Comparison of ENCODE assay signal across 8 mouse cellular contexts in the genomic region with DNA sequence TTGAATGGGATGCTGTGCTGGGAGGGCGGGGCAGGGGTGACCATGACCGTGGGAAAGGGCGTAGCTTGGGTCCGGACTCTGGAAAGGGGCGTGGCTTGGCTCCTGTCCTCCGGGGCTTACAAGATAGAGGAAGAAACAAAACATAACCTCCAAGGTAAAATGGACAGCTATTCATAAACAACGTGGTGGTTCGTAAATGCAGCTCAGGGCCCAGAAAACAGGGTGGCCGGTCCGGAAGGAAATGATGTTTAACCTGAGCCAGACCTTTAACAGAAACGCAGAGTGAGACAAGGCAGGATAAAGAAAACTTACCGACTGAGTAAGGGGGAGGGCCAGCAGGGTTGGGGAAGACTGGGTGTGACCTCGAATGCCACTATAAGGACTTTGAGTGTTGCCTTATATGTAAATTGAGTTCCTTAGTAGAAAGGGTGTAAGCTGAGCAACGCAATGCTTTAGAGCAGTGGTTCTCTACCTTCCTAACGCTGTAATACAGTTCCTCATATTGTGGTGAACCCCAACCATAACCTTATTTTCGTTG. TPM values are rescaled to one million over a fixed set of nuclear protein-coding genes. Genes with fewer than 3 reads are reported as not detected.
DNase-seq lines count a peak whose midpoint lies in the region; ATAC-seq and TF ChIP-seq lines count a peak whose summit lies in the region.

No protein-coding gene starts in this region.

- H3K4me3 ChIP-seq in CH12.LX (replicated peaks in 1 of 3; ENCODE audit: low read depth in 2 of 3, low read length in 2 of 3, poor library complexity in 1 of 3), result peak overlapping the region in 2 of 3 experiments; percentile 8 to 17
- no peak overlapping the region for H3K4me3 ChIP-seq in limb, embryonic 14.5 days (replicated peaks; ENCODE audit: low read length)

- H3K79me2 ChIP-seq in CH12.LX (replicated peaks; ENCODE audit: control insufficient read depth, extremely low read depth, insufficient read depth, poor library complexity, severe bottlenecking), result no peaks in the 10 kb centered on the region

- TF ChIP-seq RAD21 in CH12.LX (IDR thresholded peaks at IDR 0.05; ENCODE audit: low read depth, low read length), result no peak

- intact Hi-C loops in heart, postnatal 25 days (cut with DNase I), result no loop called here

- TF ChIP-seq CTCF in CH12.LX (conservative IDR thresholded peaks at IDR 0.05 in 1 of 2, IDR thresholded peaks at IDR 0.05 in 1 of 2; ENCODE audit: low read depth in 2 of 2, low read length in 2 of 2), result no peak

- no peak overlapping the region for H3K9ac ChIP-seq in CH12.LX (ENCODE audit: insufficient read depth, low read depth)
- H3K9ac ChIP-seq in limb, embryonic 14.5 days (ENCODE audit: low read depth, low read length, severe bottlenecking), result no peak overlapping the region

- ATAC-seq in limb, embryonic 14.5 days (ENCODE audit: low FRiP score, low read depth), result no peak

- no peaks in the 10 kb centered on the region for H3K36me3 ChIP-seq in CH12.LX (replicated peaks in 1 of 2; ENCODE audit: control insufficient read depth in 1 of 2, insufficient read depth in 1 of 2, low read length in 1 of 2)
- no peaks in the 10 kb centered on the region for H3K36me3 ChIP-seq in limb, embryonic 14.5 days (ENCODE audit: control insufficient read depth, insufficient read depth, low read length)

- DNase-seq in CH12.LX (ENCODE audit: extremely low read depth) (no peak), adipocyte (ENCODE audit: low spot score) (no peak)
- peak; percentile 66 for DNase-seq in c-Kit-positive CD71-positive TER-119-positive erythroid progenitor cells, embryonic 14.5 days (ENCODE audit: low spot score)
- DNase-seq in heart, postnatal 25 days (ENCODE audit: low spot score), result peak; percentile 19
- DNase-seq in limb, embryonic 14.5 days (ENCODE audit: low spot score), result no peak
- DNase-seq in natural killer cell, adult 2 months (ENCODE audit: low spot score in 2 of 2), result peak; percentile 64 to 67
- no peak for DNase-seq in layer of hippocampus, adult 8-10 months (ENCODE audit: low spot score in 2 of 2)
- DNase-seq in thymus, postnatal 14 days, result no peak

- WGBS in limb, embryonic 14.5 days, result 33% methylated on average over 16 of the region's 16 CpGs

- no peaks in the 10 kb centered on the region for H3K27me3 ChIP-seq in CH12.LX (replicated peaks)
- no peaks in the 10 kb centered on the region for H3K27me3 ChIP-seq in limb, embryonic 14.5 days (ENCODE audit: control insufficient read depth, insufficient read depth, low read length)

- no peak for TF ChIP-seq EP300 in CH12.LX (IDR thresholded peaks at IDR 0.05; ENCODE audit: low read length)

- in situ Hi-C loops in CH12.LX (cut with MboI; ENCODE audit: low pct_ligation_motif_present, low pct_unique_long_range_greater_than_20kb, low sequenced_read_pairs), result no loop called here

- H3K9me3 ChIP-seq in CH12.LX (replicated peaks; ENCODE audit: low read length), result peaks cover 2% of the 10 kb centered on the region
- H3K9me3 ChIP-seq in limb, embryonic 14.5 days (ENCODE audit: control insufficient read depth, low read length), result no peaks in the 10 kb centered on the region

- peak overlapping the region; percentile 97 for H3K4me2 ChIP-seq in CH12.LX (ENCODE audit: insufficient read depth, low read depth, poor library complexity, severe bottlenecking)
- peak overlapping the region; percentile 29; the same call in 1 of the 2 replicates for H3K4me2 ChIP-seq in limb, embryonic 14.5 days (replicated peaks; ENCODE audit: low read depth, low read length, severe bottlenecking)

- no peak overlapping the region for H3K27ac ChIP-seq in CH12.LX (ENCODE audit: insufficient read depth, low read depth)
- no peak overlapping the region for H3K27ac ChIP-seq in limb, embryonic 14.5 days (replicated peaks; ENCODE audit: low read depth, low read length)

- H3K4me1 ChIP-seq in CH12.LX (ENCODE audit: control insufficient read depth in 1 of 2, insufficient read depth in 2 of 2), result peaks cover 12 to 50% of the 10 kb centered on the region in 2 experiments; a peak in 3 of 4 replicates
- H3K4me1 ChIP-seq in limb, embryonic 14.5 days (ENCODE audit: control insufficient read depth, insufficient read depth, low read length), result peaks cover 14% of the 10 kb centered on the region; the same call in 1 of the 2 replicates

- no peak for TF ChIP-seq POLR2A in CH12.LX (IDR thresholded peaks at IDR 0.05; ENCODE audit: low read depth, low read length)
- TF ChIP-seq POLR2A in limb, embryonic 14.5 days (IDR thresholded peaks at IDR 0.05; ENCODE audit: borderline replicate concordance, extremely low read depth, insufficient read depth, insufficient read length), result no peak

- dilution Hi-C loops in CH12.LX (cut with MboI; ENCODE audit: extremely low pct_ligation_motif_present, extremely low pct_unique_long_range_greater_than_20kb, low sequenced_read_pairs), result no loop called here

TF ChIP-seq in CH12.LX, 34 proteins besides CTCF, POLR2A, EP300 and RAD21:
- TF ChIP-seq KAT2A (IDR thresholded peaks at IDR 0.05; ENCODE audit: insufficient replicate concordance, low read length) (no peak), E2F4 (IDR thresholded peaks at IDR 0.05; ENCODE audit: insufficient replicate concordance, low read depth, low read length) (no peak), ZC3H11A (IDR thresholded peaks at IDR 0.05; ENCODE audit: low read depth, low read length) (no peak), MAX (IDR thresholded peaks at IDR 0.05; ENCODE audit: low read length) (no peak), IRF4 (IDR thresholded peaks at IDR 0.05; ENCODE audit: low read depth, low read length) (no peak)

RNA-seq across cellular contexts. Expression of a gene that starts 26.9 kb away (rescaled TPM):
- total RNA-seq in CH12.LX (2012; rRNA removed), result 1.5 TPM in 2 replicates
- total RNA-seq in CH12.LX (2014; rRNA removed), result 5.0 and 6.3 TPM in 2 replicates
- polyA plus RNA-seq in CH12.LX (2012; ENCODE audit: insufficient read length, low read depth), result 5.8 and 6.2 TPM in 2 replicates
- 1 to 10 TPM; 1.0 to 1.6 TPM for total RNA-seq in heart, postnatal 25 days (2021)
- polyA plus RNA-seq in limb, embryonic 14.5 days (2012; rRNA removed), result 0.36 and 0.90 TPM in 2 replicates
- polyA plus RNA-seq in limb, embryonic 14.5 days (2014; fragmentation: Nextera tagmentation; extraction: Ambion mirVana), result 0.15 and 1.2 TPM in 2 replicates
- under 1 TPM; 0.07 to 0.34 (median 0.17) TPM for total RNA-seq in layer of hippocampus, adult 8-10 months (2022)

RNA-seq across cellular contexts. Expression of a gene that starts 34.3 kb away (rescaled TPM):
- total RNA-seq in CH12.LX (2012; rRNA removed) (not detected in 2 replicates), CH12.LX (2014; rRNA removed) (not detected in 2 replicates)
- not detected in 2 replicates for polyA plus RNA-seq in CH12.LX (2012; ENCODE audit: insufficient read length, low read depth)
- not detected for total RNA-seq in heart, postnatal 25 days (2021)
- 0.04 TPM in 2 replicates for polyA plus RNA-seq in limb, embryonic 14.5 days (2012; rRNA removed)
- polyA plus RNA-seq in limb, embryonic 14.5 days (2014; fragmentation: Nextera tagmentation; extraction: Ambion mirVana), result not detected in 2 replicates
- total RNA-seq in layer of hippocampus, adult 8-10 months (2022), result not detected

Comparison
In these comparisons a context has a peak if more than half of its experiments do, and no peak if none do; other contexts are left out.
1. DNase-seq: peak in c-Kit-positive CD71-positive TER-119-positive erythroid progenitor cells, embryonic 14.5 days (single experiment), heart, postnatal 25 days (single experiment) and natural killer cell, adult 2 months (2 of 2); none in CH12.LX (single experiment), limb, embryonic 14.5 days (single experiment), layer of hippocampus, adult 8-10 months (0 of 2), thymus, postnatal 14 days (single experiment) and adipocyte (single experiment).